Mouse (Mus musculus): ENCODE results near the gene Smyd2. TPM values are rescaled to one million over a fixed set of nuclear protein-coding genes. Genes with fewer than 3 reads are reported as not detected.
A peak's percentile ranks its signal among the peaks of the same experiment; 100 is the strongest.

The Smyd2 gene
- polyA plus RNA-seq, 1 experiment, result 57.7 TPM

- Histone ChIP-seq H3K4me3 (peak overlapping the region; percentile 42), H3K79me2 (ENCODE audit: control insufficient read depth, insufficient read depth) (peaks cover 39% of the 10 kb centered on the region), H3K4me2 (ENCODE audit: low read depth) (peak overlapping the region; percentile 81), H3K27me3 (ENCODE audit: control insufficient read depth, insufficient read depth, insufficient read length) (no peaks in the 10 kb centered on the region), H3K36me3 (ENCODE audit: control insufficient read depth, insufficient read depth) (no peaks in the 10 kb centered on the region), H3ac (ENCODE audit: control insufficient read depth, insufficient read length) (peak overlapping the region; percentile 58)
- TF ChIP-seq TCF3 (IDR thresholded peaks at IDR 0.05; ENCODE audit: insufficient read length, low read depth), result no peak
- TF ChIP-seq TCF12 (IDR thresholded peaks at IDR 0.05; ENCODE audit: insufficient read depth, poor library complexity, severe bottlenecking), result no peak
- TF ChIP-seq SRF (IDR thresholded peaks at IDR 0.05; ENCODE audit: control insufficient read depth, insufficient read length, low read depth), result no peak
- no peak for TF ChIP-seq REST (IDR thresholded peaks at IDR 0.05; ENCODE audit: insufficient read depth, insufficient read length)
- no peak for TF ChIP-seq MYOG (IDR thresholded peaks at IDR 0.05; ENCODE audit: control insufficient read depth in 1 of 3, insufficient read depth in 1 of 3, insufficient read length in 2 of 3, low read depth in 2 of 3)
- no peak for TF ChIP-seq E2F4 (IDR thresholded peaks at IDR 0.05; ENCODE audit: insufficient read depth)
- no peak for TF ChIP-seq MYOD1 (IDR thresholded peaks at IDR 0.05; ENCODE audit: control insufficient read depth in 1 of 3, insufficient read length in 2 of 3, low read depth in 2 of 3)
- TF ChIP-seq MAX (IDR thresholded peaks at IDR 0.05; ENCODE audit: low read depth), result no peak
- no peak for TF ChIP-seq USF1 (IDR thresholded peaks at IDR 0.05; ENCODE audit: low read depth)
- no peak for TF ChIP-seq POLR2AphosphoS2 (IDR thresholded peaks at IDR 0.05; ENCODE audit: insufficient read length, low read depth)
- TF ChIP-seq CEBPB (IDR thresholded peaks at IDR 0.05; ENCODE audit: insufficient read depth, poor library complexity, severe bottlenecking), result no peak
Measured at GRCm38 (mm10) chr1:189921568-189921817, 670 bp downstream of the Smyd2 start.

DNA sequence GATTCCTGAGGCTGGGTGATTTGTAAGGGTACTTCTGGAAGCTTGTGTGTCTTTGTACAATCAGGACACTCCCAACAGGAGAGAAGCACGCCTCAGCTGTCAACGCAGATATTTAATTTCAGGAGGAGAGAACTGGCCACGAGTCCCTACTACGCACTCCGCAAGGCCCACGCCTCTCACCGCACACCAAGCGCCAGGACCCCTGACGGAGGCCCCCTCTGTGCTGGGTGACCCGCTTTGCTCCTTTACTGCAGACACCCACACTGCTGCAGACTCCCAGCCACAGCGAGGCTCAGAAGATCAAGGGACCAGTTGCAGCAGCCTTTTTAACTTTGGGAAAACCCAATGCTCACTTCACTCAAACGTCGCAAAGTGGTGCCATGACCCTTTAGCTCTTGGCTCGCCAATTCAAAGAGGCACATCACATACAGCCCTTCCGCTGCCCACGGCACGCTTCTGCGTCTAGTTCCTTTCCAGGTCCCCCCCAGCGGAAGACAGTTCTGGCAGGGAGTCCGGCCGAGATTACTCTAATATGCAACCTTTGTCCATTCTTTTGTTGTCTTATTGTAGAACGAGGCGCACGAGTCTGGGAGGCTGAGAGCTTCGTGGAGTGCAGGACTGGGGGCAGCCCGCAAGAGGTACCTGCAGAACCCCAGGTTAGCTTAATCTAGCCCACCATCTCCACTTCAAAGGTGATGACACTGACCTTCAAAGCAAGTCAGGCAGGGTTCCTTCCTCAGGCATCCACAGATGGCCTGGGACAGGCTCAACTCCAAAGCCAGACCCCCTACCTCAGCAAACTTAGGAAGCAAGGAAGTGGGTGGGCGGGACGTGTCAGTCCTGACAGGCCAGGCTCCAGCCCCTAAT is 1.2 kb downstream of the Smyd2 start:
- Histone ChIP-seq H3K79me2 (ENCODE audit: control insufficient read depth, insufficient read depth) (peaks cover 45% of the 10 kb centered on the region), H3K4me2 (ENCODE audit: low read depth) (peak overlapping the region; percentile 81), H3K27me3 (ENCODE audit: control insufficient read depth, insufficient read depth, insufficient read length) (no peaks in the 10 kb centered on the region), H3ac (ENCODE audit: control insufficient read depth, insufficient read length) (peak overlapping the region; percentile 58), H3K4me3 (peak overlapping the region; percentile 42), H3K36me3 (ENCODE audit: control insufficient read depth, insufficient read depth) (no peaks in the 10 kb centered on the region)
- TF ChIP-seq TCF12 (IDR thresholded peaks at IDR 0.05; ENCODE audit: insufficient read depth, poor library complexity, severe bottlenecking), result no peak
- TF ChIP-seq SRF (IDR thresholded peaks at IDR 0.05; ENCODE audit: control insufficient read depth, insufficient read length, low read depth), result no peak
- TF ChIP-seq REST (IDR thresholded peaks at IDR 0.05; ENCODE audit: insufficient read depth, insufficient read length), result no peak
- no peak for TF ChIP-seq POLR2A (IDR thresholded peaks at IDR 0.05; ENCODE audit: insufficient read length, low read depth)
- no peak for TF ChIP-seq MAX (IDR thresholded peaks at IDR 0.05; ENCODE audit: low read depth)

DNA sequence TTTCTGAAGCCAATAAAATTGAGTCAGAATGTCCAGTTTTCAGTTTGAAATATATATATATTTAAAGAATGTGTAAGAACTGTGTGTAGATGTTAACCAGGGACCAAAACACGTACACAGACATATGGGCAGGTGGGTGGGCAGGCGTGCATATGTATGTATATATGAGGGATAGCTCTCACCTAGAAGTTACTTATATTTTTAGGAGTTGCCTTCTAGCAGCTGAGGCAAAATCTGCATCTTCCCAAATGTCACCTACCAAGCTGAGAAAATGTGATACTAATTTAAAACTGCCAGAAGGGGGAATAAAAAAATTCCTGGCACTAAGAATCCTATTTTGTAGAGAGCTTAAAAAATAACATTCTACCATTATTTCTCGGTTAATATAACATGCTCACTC is 2.4 kb downstream of the Smyd2 start:
- Histone ChIP-seq H3ac (ENCODE audit: control insufficient read depth, insufficient read length) (no peak overlapping the region), H3K27me3 (ENCODE audit: control insufficient read depth, insufficient read depth, insufficient read length) (no peaks in the 10 kb centered on the region), H3K79me2 (ENCODE audit: control insufficient read depth, insufficient read depth) (peaks cover 55% of the 10 kb centered on the region), H3K36me3 (ENCODE audit: control insufficient read depth, insufficient read depth) (peaks cover under 1% of the 10 kb centered on the region), H3K4me2 (ENCODE audit: low read depth) (no peak overlapping the region), H3K4me3 (no peak overlapping the region)
- TF ChIP-seq TCF3 (IDR thresholded peaks at IDR 0.05; ENCODE audit: insufficient read length, low read depth) (no peak), SRF (IDR thresholded peaks at IDR 0.05; ENCODE audit: control insufficient read depth, insufficient read length, low read depth) (no peak), MYOG (IDR thresholded peaks at IDR 0.05; ENCODE audit: control insufficient read depth in 1 of 3, insufficient read depth in 1 of 3, insufficient read length in 2 of 3, low read depth in 2 of 3) (no peak), USF1 (IDR thresholded peaks at IDR 0.05; ENCODE audit: low read depth) (no peak), TCF12 (IDR thresholded peaks at IDR 0.05; ENCODE audit: insufficient read depth, poor library complexity, severe bottlenecking) (no peak)

DNA sequence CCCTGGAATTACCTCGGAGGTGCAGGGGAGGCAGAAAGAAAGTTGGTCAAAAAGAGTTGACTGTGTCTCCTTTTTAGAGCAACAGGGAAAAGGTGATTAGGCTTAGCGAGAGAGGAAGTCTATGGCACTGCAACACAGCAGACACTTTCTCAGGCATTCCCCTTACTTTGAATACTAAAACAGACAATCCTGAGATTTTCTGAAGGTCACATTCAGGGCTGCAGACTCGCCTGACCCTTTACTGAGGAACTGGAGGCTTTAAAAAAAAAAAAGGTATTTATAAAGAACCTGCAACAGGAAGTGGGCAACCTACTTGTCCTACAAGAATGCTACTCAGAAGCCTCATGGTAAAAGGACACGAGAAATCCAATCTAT is 5.0 kb downstream of the Smyd2 start:
- Histone ChIP-seq H3K4me2 (ENCODE audit: low read depth) (no peak overlapping the region), H3K4me3 (no peak overlapping the region), H3ac (ENCODE audit: control insufficient read depth, insufficient read length) (no peak overlapping the region), H3K27me3 (ENCODE audit: control insufficient read depth, insufficient read depth, insufficient read length) (no peaks in the 10 kb centered on the region), H3K36me3 (ENCODE audit: control insufficient read depth, insufficient read depth) (peaks cover 3% of the 10 kb centered on the region), H3K79me2 (ENCODE audit: control insufficient read depth, insufficient read depth) (peaks cover 55% of the 10 kb centered on the region)
- TF ChIP-seq POLR2AphosphoS2 (IDR thresholded peaks at IDR 0.05; ENCODE audit: insufficient read length, low read depth), result no peak

DNA sequence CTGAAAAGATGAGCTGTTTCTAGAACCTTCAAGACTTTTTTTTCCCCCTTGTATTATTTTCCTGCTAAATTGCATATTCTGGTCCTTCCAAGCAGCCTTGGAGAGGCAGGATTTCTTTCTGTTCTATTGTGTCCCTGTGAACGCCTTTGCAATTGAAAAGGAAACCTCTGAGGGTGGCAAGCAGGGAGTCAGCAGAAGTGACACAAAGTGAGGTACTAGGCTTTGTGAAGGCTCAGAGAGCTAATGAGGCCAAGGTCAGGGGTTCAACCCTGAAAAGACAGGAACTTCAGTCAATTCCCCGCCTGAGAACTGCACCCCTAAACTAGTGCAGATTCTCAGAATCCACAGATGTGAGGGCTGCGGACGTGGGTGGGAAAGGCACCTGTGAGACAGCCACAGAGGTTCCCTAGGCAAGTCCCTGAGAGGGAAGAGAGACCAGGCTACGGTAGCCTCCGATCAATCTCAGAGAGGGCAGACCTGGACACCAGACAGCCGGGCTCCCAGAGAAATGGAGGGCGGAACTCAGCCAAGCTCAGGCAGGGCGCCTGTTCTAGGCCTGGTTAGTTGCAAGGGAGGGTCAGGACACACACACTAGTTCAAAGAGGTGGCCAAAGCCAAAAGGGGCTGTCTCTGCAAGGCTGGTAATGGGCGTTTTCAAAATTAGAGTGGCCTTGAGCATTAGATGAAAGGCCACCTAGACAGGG is 5.6 kb downstream of the Smyd2 start:
- H3K27me3 ChIP-seq (ENCODE audit: control insufficient read depth, insufficient read depth, insufficient read length), result no peaks in the 10 kb centered on the region
- peaks cover 53% of the 10 kb centered on the region for H3K79me2 ChIP-seq (ENCODE audit: control insufficient read depth, insufficient read depth)
- H3K4me3 ChIP-seq, result no peak overlapping the region
- TF ChIP-seq TCF3 (IDR thresholded peaks at IDR 0.05; ENCODE audit: insufficient read length, low read depth), result no peak
- TF ChIP-seq MAX (IDR thresholded peaks at IDR 0.05; ENCODE audit: low read depth), result no peak
- TF ChIP-seq CEBPB (IDR thresholded peaks at IDR 0.05; ENCODE audit: insufficient read depth, poor library complexity, severe bottlenecking), result no peak
- TF ChIP-seq MYOG (IDR thresholded peaks at IDR 0.05; ENCODE audit: control insufficient read depth in 1 of 3, insufficient read depth in 1 of 3, insufficient read length in 2 of 3, low read depth in 2 of 3), result no peak
- H3ac ChIP-seq (ENCODE audit: control insufficient read depth, insufficient read length), result no peak overlapping the region
- peaks cover 3% of the 10 kb centered on the region for H3K36me3 ChIP-seq (ENCODE audit: control insufficient read depth, insufficient read depth)
- no peak overlapping the region for H3K4me2 ChIP-seq (ENCODE audit: low read depth)

All from myocyte (in vitro differentiated cells).